Mouse (Mus musculus): ENCODE results near the gene Gja4. TPM values are rescaled to one million over a fixed set of nuclear protein-coding genes. Genes with fewer than 3 reads are reported as not detected.

The Gja4 gene
- not detected for total RNA-seq (2023)

GRCm38 (mm10) chr4:127313861-127314260 is at the start of gene Gja4:
Gja4 (minus strand) TSS chr4:127314039.

GRCm38 (mm10) chr4:127358018-127358417 is 44.2 kb upstream of the Gja4 start, which contains the start of gene Gjb5:
Gjb5 (minus strand) TSS chr4:127358181.

GRCm38 (mm10) chr4:127353951-127354438 is 40.2 kb upstream of the Gja4 start, which contains the start of gene Gjb4:
Gjb4 (minus strand) TSS chr4:127354081.

GRCm38 (mm10) chr4:127330181-127331100 is 16.6 kb upstream of the Gja4 start, which contains the start of gene Gjb3:
Gjb3 (minus strand) TSS chr4:127330844.

Other genes starting within 250 kb of the Gja4 start
- 1 to 10 TPM; 5.9 to 9.3 TPM for gene Zmym6, start 236.7 kb downstream of the Gja4 start, total RNA-seq (2023)
- gene Tmem35b, start 190.3 kb downstream of the Gja4 start, total RNA-seq (2023) = 1 to 10 TPM; 4.7 TPM
- gene Dlgap3, start 144.8 kb downstream of the Gja4 start, total RNA-seq (2023) = under 1 TPM in 1 of 2 experiments, not detected in 1; 0.33 TPM
- 10 to 100 TPM; 20.0 to 23.5 TPM for gene Smim12, start 70.3 kb downstream of the Gja4 start, total RNA-seq (2023)
- 1 to 10 TPM; 1.8 to 3.7 TPM for gene Gjb3, start 16.8 kb upstream of the Gja4 start, total RNA-seq (2023)
- not detected for gene Gjb4, start 40.0 kb upstream of the Gja4 start, total RNA-seq (2023)
- not detected for gene Gjb5, start 44.1 kb upstream of the Gja4 start, total RNA-seq (2023)

Data from neutrophil, adult 59 days (primary cell).